Mouse (Mus musculus) cerebellum, adult 9-10 months (tissue): Measurements from ENCODE around the gene Rpl36al.

Source experiments
- DNase-seq: peaks from one replicate; pipeline ENCODE4 v3.0.0; 2022

Gene Rpl36al

GRCm38 (mm10) chr12:69183583-69184308, at the start of gene Rpl36al, which contains the start of gene Mgat2:
TSS of gene Rpl36al (minus strand) at chr12:69184083.
TSS of gene Mgat2 (plus strand) at chr12:69184157.
- DNase-seq: peak; percentile 97

- DNase-seq: no peak
Measured at GRCm38 (mm10) chr12:69229251-69229650, 45.4 kb upstream of the Rpl36al start.

DNA sequence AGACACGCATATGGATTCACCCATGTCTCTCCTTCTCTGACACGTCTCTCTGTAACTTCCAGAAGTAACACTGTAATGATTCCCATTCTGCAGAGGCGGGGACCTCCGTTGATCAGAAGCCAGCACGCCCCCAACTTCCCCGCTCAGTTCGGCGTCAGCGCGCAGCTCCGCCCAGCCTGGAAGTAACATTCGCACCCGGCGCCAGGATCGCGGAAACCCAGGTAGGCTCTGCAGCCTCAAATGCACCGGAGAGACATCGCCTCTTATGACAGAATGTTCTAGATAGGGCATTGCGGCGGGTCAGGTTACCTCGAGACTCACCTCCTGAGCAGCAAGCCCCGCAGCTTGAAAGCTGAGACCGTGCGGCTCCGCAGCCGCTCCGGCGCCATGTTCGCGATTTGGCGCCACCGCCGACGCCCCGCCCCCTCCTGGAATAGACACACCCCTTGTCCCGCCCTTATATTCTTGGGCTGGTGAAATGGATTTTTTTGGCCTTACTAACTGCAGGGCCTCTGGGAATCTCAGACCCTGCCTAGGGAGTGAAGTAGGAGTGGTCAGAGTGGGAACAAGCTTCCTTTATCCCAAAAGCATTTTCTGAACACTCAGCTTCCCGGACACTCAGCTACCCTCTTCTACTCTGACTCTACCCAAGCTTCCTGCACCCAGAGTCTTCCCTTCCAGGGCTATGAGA, 44.0 kb upstream of the Rpl36al start, which contains the start of gene Pole2:
TSS of gene Pole2 (minus strand) at position 420 of the 691 bp plus-strand sequence.
- peak; percentile 81 for DNase-seq

GRCm38 (mm10) chr12:69220613-69221277, 36.9 kb upstream of the Rpl36al start:
- no peak for DNase-seq

GRCm38 (mm10) chr12:69216587-69216986, 32.7 kb upstream of the Rpl36al start:
- DNase-seq: no peak

DNA sequence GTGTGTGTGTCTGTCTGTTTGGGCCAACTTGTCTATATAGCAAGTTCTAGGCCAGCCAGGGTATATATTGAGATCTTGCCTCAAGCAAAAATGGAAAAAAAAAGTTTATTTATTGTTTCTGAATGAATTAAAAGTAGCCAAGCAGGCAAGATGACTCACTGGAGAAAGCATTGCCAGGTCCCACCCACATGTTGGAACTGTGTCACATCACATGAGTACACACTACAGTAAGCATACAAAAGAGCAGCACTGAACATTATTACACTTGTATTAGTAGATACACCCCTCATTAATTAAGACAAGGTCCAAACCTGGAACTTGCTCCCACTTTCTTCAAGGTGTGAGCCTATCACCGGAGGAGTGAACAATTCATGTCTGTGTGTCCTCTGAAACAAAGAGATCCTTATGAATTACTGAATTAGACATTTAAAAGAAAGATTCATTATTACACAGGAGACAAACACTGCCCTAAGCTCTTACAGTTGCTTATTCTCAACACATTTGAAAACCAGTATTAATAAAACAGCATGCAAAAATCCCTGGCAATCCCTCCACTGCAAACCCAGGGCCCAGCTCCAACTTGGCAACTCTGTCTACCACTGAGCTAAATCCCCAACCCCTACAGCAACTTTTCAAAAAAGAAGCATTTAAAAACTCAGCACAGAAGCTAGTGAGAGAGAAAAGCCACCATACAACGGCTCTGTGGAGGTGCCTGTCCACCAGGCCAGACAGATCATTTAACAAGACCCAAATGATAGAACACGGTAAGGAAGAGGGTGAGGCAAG, 31.3 kb upstream of the Rpl36al start:
- no peak for DNase-seq

DNA sequence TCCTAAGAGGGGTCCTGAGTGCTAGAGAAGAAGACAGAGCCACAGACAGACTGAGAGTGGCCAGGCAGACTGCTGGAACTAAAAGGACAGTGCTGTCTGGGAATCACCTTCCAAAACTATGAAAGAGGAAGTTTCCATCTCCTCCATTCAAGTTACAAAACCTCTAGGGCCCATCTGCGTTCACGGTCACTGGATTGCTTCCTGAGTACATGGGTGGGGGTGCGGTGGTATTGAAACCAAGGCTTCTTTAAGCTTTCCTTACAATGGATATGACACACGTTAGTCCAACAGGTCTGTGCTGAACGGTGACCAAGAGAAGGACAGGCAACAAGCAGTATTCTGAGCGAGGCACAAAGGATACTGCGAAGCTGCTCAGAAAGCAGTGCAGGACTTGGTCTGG, 30.5 kb upstream of the Rpl36al start:
- no peak for DNase-seq

GRCm38 (mm10) chr12:69213186-69213777, 29.4 kb upstream of the Rpl36al start:
- DNase-seq: no peak

DNA sequence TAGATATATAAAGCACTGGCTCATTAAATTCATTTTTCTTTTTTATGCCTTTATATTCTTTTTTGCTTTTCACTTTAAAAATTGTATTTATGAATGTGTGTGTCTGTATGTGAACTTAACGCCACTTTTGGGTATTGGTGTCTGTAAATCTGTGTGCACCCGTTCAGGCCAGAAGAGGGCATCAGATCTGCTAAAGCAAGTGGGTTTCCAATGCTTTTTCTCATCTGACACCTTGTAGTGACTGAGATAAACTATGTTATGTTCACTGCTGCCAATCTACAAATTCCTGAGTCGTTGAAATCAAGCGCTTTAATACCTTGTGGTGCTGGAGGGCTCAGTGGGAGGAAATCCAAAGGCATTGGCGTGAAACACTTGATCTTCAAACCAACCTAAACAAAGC, 27.2 kb upstream of the Rpl36al start:
- DNase-seq: no peak

DNA sequence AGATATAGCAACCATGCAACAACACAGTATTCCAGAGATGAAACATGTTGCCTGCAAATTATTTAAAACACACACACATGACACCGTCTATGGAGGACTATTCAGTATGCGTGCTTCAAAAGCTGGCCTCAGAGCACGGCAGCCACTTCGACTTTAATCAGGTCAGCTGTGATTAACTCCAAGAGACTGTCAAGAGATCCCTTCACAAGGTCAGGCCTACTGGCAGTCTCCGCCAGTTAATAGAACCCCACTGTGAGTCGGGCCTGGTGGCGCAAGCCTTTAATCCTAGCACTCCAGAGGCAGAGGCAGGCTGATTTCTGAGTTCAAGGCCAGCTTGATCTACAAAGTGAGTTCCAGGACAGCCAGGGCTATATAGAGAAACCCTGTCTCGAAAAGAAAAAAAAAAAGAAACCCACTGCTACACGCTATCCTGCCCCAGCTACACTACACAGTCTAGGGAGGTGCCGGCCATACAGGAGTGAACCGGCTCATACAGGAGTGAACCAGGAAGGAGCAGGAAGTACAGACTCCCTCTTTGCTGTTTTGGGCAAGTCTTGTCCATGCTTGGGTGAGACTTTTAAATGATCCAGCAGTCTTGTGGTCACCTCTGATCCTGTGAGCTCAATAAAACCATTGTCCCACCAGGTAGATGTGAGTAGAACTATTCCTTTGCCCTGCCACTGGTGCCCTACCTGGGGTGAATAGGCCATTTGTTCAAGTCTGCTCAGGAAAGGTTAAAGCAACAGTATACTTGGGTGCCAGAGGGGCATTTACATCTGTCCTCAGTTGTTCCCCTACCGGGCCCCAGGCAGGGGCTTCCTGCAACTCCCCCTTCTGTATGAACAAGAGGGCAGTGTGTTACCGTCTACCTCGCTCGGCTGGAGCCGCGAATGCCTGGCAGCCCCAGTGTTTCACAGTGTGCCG, 26.4 kb upstream of the Rpl36al start:
- DNase-seq: no peak

DNA sequence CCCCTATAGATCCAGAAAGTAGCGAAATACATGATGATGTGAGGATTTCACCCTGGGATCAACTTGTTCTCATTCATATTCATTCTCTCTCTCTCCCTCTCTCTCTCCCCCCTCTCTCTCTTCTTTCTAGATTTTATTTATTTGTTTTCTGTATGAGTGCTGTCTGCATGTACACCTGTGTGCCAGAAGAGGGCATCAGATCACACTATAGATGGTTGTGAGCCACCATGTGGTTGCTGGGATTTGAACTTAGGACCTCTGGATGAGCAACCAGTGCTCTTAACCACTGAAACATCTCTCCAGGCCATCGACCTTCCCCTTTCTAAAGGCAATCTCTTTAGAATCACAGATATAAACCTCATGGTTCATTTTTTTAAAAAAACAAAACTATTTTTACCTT, 24.6 kb upstream of the Rpl36al start:
- DNase-seq: no peak

DNA sequence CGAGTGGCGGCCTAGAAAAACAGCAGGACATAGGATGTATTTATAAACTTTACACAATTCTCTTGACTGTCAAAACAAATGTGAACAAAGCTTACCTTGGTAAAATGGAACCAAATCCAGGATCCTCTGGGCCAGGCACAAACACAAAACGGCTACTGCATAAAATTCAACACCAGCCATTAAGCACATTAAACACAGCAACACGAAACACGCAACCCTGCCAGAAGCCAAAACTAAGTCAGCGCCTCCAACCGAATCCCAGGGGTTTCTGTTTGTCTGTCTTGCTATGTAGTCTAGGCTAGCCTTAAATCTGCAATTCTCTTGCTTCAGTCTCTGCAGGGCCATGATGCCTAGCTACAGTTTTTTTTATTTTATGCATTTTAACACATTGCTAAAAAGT, 24.0 kb upstream of the Rpl36al start:
- no peak for DNase-seq

DNA sequence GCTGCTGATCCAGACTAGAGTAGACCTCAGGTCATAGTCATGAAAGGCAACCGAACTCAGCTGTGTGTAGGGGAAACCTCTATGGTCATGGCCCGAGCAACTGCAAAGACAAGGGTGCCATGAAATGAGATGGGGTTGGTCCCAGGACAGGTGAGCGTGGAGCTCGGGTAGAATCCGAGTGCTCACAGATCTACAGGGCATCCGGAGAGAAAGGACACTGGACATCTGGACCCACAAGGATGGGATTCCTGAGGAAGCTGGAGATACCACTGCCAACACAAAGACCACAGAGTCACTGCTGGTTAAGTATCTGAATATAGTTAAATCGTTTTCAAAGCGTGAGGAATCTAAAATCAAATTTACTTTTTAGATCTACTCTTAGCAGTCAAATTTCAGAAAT, 23.5 kb upstream of the Rpl36al start:
- DNase-seq: no peak

DNA sequence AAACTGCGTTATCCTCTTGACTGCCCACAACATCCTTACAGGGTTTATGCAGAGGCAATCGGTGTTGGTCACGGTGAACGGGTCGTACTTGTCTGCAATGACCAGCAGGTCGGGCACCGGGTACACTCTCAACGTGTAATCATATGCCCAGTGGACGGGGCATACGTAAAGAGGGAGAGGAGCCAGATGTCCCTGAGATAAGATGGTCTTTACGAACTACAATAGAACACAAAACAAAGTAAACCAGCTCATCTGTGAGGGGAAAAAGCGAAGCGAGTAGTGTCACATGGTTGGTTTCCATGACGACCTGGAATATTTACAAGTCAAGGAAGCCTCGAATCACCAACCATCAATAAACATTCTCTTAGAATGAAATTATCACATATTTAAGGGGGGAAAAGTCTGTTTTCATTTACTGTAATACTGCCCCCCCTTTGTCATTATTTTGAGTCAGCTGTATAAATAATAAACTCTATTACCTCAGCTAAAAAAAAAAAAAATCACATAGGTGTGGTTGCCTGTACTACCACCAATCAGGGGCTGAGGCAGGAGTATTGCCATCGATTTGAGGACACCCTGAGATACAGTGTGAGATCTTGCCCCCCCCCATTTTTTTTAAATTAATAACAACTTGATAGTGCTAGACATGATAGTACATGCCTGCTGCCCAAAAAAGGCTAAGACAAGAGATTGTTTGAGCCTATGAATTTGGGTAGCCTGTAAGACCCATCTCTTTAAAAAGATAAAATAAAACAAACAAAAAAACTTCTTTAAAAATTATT, 20.4 kb upstream of the Rpl36al start, which contains the start of gene Gm49384:
TSS of gene Gm49384 (minus strand) at position 216 of the 782 bp plus-strand sequence.
- DNase-seq: no peak

- no peak for DNase-seq
Measured at GRCm38 (mm10) chr12:69198985-69199384, 15.1 kb upstream of the Rpl36al start.

DNA sequence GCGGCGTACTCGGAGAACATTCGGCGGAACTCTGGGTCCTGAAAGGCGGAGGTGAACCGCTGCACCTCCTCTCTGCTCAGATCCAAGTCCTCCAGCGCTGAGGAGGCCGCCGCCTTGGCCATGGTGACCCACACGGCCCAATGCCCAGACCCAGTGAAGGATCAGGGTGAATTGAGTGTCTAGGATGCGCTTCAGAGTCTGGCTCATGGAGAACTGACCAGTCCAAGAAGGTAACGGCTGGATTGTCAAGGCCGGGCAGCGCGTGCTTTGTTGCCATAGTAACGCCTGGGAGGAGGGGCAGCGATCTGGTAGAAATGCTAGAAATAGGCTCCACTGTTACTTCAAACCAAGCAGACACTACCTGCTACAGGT, 14.3 kb upstream of the Rpl36al start, which contains the start of gene Dnaaf2:
TSS of gene Dnaaf2 (minus strand) at position 266 of the 372 bp plus-strand sequence.
- peak; percentile 69 for DNase-seq

- peak; percentile 46 for DNase-seq
Measured at GRCm38 (mm10) chr12:69197378-69198163, 13.7 kb upstream of the Rpl36al start.

DNA sequence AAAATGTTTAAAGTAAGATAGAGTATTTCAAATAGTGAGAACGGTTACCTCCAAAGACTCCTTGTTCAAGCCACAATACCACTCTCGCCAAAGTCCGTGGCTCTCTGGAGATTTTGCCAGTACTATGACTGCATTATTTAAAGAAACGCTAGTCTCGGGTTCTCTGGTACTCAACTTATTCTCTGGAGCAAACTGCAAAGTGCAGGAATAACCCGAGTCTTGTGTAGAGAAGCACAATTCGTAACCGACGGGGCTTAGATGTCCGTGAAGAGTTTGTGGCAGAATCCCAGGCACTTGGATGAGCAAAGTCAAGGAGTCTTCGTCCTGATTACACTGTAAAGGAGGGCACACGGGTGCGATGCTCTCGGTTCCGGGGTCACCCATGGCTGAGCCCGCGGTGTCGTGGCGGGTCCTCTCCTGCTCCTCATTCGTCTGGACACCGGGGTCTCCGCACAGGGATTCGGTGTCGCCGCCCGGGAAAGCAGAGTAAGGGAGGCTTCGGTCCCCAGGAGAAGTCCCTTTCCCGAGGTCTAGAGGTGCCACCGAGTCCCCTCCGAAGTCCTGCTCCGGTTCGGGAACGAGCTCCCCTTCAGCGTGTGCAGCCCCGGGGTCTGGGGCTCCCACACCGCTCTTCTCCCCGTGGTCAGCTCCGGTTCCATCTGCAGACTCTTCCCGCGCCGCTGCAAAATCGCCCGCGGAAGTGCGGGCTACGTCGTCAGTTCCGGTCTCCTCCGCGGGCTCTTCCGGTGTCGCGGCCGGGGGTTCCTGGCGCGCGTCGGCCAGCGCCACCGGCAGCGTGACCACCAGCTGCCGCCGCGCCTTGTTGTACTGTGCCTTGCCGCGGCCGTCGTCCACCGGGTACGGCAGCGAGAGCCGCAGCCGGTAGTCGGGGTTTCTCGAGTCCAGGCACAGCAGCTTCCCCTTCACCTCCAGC, 12.8 kb upstream of the Rpl36al start, which contains the start of gene Gm49383:
TSS of gene Gm49383 (minus strand) at position 661 of the 934 bp plus-strand sequence.
- peak; percentile 60 for DNase-seq
